Mouse (Mus musculus) brain, embryonic 14.5 days (tissue): ENCODE measurements at regions not wholly inside any gene's neighbourhood (a gene's known extent, or its start where the extent isn't known, plus 50 kb on each side); places are given as distances from the start of the nearest gene placed in this dataset.

Experiments
- CTCF ChIP-seq: fragments of 200-500 bp; IDR thresholded peaks from 2 replicates; pipeline ENCODE4 v1.5.1; 2012; ENCODE audit warnings: inconsistent platforms, mild to moderate bottlenecking, moderate library complexity, borderline replicate concordance; ENCODE audit not compliant: insufficient read depth, insufficient read length; ENCODE audit errors: extremely low read depth
- POLR2A ChIP-seq: fragments of 200-500 bp; IDR thresholded peaks from 2 replicates; pipeline ENCODE4 v1.6.1; 2012; ENCODE audit warnings: mild to moderate bottlenecking, inconsistent platforms, borderline replicate concordance; ENCODE audit not compliant: poor library complexity, insufficient read depth, insufficient read length, severe bottlenecking; ENCODE audit errors: extremely low read depth

- TF ChIP-seq CTCF (no peak), POLR2A (no peak)
These were observed 1207.5 kb upstream of the Tenm2 start for GRCm38 (mm10) chr11:38443291-38443690.
